Mouse (Mus musculus) stomach, postnatal 0 days (tissue): Measurements from ENCODE around the gene Gxylt1.

ENCODE experiments used
- CTCF ChIP-seq: IDR thresholded peaks from 2 replicates; pipeline ENCODE4 v1.5.1; 2016; ENCODE audit warnings: antibody characterized with exemption, low read depth, mild to moderate bottlenecking, moderate library complexity
- EP300 ChIP-seq: optimal IDR thresholded peaks from 2 replicates; pipeline ENCODE3; 2016; ENCODE audit warnings: antibody characterized with exemption

GRCm38 (mm10) chr15:93222475-93222874 is 52.5 kb downstream of the Gxylt1 start:
- peak; percentile 51 for TF ChIP-seq CTCF
- no peak for TF ChIP-seq EP300
